Mouse (Mus musculus) lung, adult 2 months (tissue): ENCODE measurements at regions not wholly inside any gene's neighbourhood (a gene's known extent, or its start where the extent isn't known, plus 50 kb on each side); places are given as distances from the start of the nearest gene placed in this dataset.

Experiments used
- DNase-seq: peaks from one replicate; pipeline ENCODE4 v3.0.0; 2022
- H3K4me1 ChIP-seq: fragments of 200-500 bp; 2 replicates; pipeline ENCODE4 v1.6.1; 2011; ENCODE audit warnings: low read length; ENCODE audit not compliant: control insufficient read depth, insufficient read depth
- H3K4me3 ChIP-seq: fragments of 200-500 bp; replicated peaks from 2 replicates; pipeline ENCODE3; 2011; ENCODE audit warnings: low read depth, mild to moderate bottlenecking, control low read depth, low read length; ENCODE audit errors: extremely low read depth
- CTCF ChIP-seq: fragments of 200-500 bp; IDR thresholded peaks from 2 replicates; pipeline ENCODE4 v1.5.1; 2011; ENCODE audit warnings: mild to moderate bottlenecking, low read length, control low read depth; ENCODE audit not compliant: insufficient read depth
- POLR2A ChIP-seq: fragments of 200-500 bp; IDR thresholded peaks from 2 replicates; pipeline ENCODE4 v1.6.1; 2011; ENCODE audit warnings: low read depth, mild to moderate bottlenecking, control low read depth, low read length, borderline replicate concordance; ENCODE audit errors: extremely low read depth
- WGBS: fragments of 180-500 bp; shearing (Covaris S2); methylation state at CpG from one replicate; pipeline ENCODE4 v1.1.7; 2018; 5-methylcytosine and 5-hydroxymethylcytosine counted together

- DNase-seq = no peak
- 86% methylated on average over 13 of the region's 13 CpGs for WGBS
- TF ChIP-seq POLR2A = no peak
- Histone ChIP-seq H3K4me3 (no peak overlapping the region), H3K4me1 (no peaks in the 10 kb centered on the region)
Observed at GRCm38 (mm10) chr8:35171536-35172310, 593.9 kb upstream of the Gm19410 start.

- peak; percentile 12 for DNase-seq
- WGBS = 62% methylated on average over 5 of the region's 5 CpGs
- Histone ChIP-seq H3K4me3 (no peak overlapping the region), H3K4me1 (no peaks in the 10 kb centered on the region)
- TF ChIP-seq CTCF (no peak), POLR2A (no peak)
Observed at GRCm38 (mm10) chr8:35177314-35177713, 588.3 kb upstream of the Gm19410 start.

- no peak for DNase-seq
- Histone ChIP-seq H3K4me3 (no peak overlapping the region), H3K4me1 (no peaks in the 10 kb centered on the region)
- WGBS = 79% methylated on average over 3 of the region's 3 CpGs
- no peak for TF ChIP-seq POLR2A
- TF ChIP-seq CTCF = no peak
Observed at GRCm38 (mm10) chr8:35180075-35180474, 585.5 kb upstream of the Gm19410 start.

GRCm38 (mm10) chr8:35182141-35182540, 583.4 kb upstream of the Gm19410 start:
- DNase-seq = no peak
- WGBS = 82% methylated on average over 4 of the region's 4 CpGs
- Histone ChIP-seq H3K4me3 (no peak overlapping the region), H3K4me1 (no peaks in the 10 kb centered on the region)
- TF ChIP-seq CTCF (no peak), POLR2A (no peak)

GRCm38 (mm10) chr8:35183423-35183822, 582.2 kb upstream of the Gm19410 start:
- no peak for DNase-seq
- TF ChIP-seq CTCF (no peak), POLR2A (no peak)
- 93% methylated on average over 14 of the region's 14 CpGs for WGBS
- H3K4me3 ChIP-seq = no peak overlapping the region
- H3K4me1 ChIP-seq = no peaks in the 10 kb centered on the region

- no peaks in the 10 kb centered on the region for H3K4me1 ChIP-seq
- no peak for DNase-seq
- no peak overlapping the region for H3K4me3 ChIP-seq
- TF ChIP-seq POLR2A (no peak), CTCF (no peak)
- WGBS = 31% methylated on average over 10 of the region's 10 CpGs
Observed at GRCm38 (mm10) chr8:35185165-35185564, 580.4 kb upstream of the Gm19410 start.

- 91% methylated on average over 8 of the region's 8 CpGs for WGBS
- DNase-seq = no peak
- Histone ChIP-seq H3K4me3 (no peak overlapping the region), H3K4me1 (no peaks in the 10 kb centered on the region)
- TF ChIP-seq POLR2A (no peak), CTCF (no peak)
Observed at GRCm38 (mm10) chr8:35188531-35188930, 577.1 kb upstream of the Gm19410 start.

- no peak overlapping the region for H3K4me3 ChIP-seq
- H3K4me1 ChIP-seq = no peaks in the 10 kb centered on the region
- no peak for DNase-seq
- TF ChIP-seq POLR2A = no peak
- no peak for TF ChIP-seq CTCF
- WGBS = 76% methylated on average over 16 of the region's 16 CpGs
Observed at GRCm38 (mm10) chr8:35189695-35190094, 575.9 kb upstream of the Gm19410 start.

GRCm38 (mm10) chr8:35192515-35192914, 573.1 kb upstream of the Gm19410 start:
- Histone ChIP-seq H3K4me3 (no peak overlapping the region), H3K4me1 (no peaks in the 10 kb centered on the region)
- WGBS = 67% methylated on average over 3 of the region's 3 CpGs
- DNase-seq = no peak
- TF ChIP-seq POLR2A = no peak
- TF ChIP-seq CTCF = no peak

- WGBS = 9% methylated on average over 1 of the region's 1 CpGs
- TF ChIP-seq CTCF = no peak
- no peak for TF ChIP-seq POLR2A
- Histone ChIP-seq H3K4me3 (no peak overlapping the region), H3K4me1 (no peaks in the 10 kb centered on the region)
- no peak for DNase-seq
Observed at GRCm38 (mm10) chr8:35193771-35194170, 571.8 kb upstream of the Gm19410 start.

- no peak for DNase-seq
- Histone ChIP-seq H3K4me1 (no peaks in the 10 kb centered on the region), H3K4me3 (no peak overlapping the region)
- no peak for TF ChIP-seq CTCF
- no peak for TF ChIP-seq POLR2A
- WGBS = 58% methylated on average over 4 of the region's 4 CpGs
Observed at GRCm38 (mm10) chr8:35196189-35196588, 569.4 kb upstream of the Gm19410 start.
